Mouse (Mus musculus) layer of hippocampus, adult 8-10 months (tissue): ENCODE measurements around the gene Pdgfc. TPM values are rescaled to one million over a fixed set of nuclear protein-coding genes. Genes with fewer than 3 reads are reported as not detected.

Source experiments
- total RNA-seq, 4 experiments: library from RNA; stranded (reverse); gene quantifications; 2 replicates each; pipeline ENCODE4 v1.2.4; 2022

The Pdgfc gene
- total RNA-seq, 4 experiments from 2014 or later: 4.8 to 6.2 (median 5.7) TPM

Other genes starting within 250 kb of the Pdgfc start
- 100 to 1,000 TPM; 547 to 714 (median 646) TPM for gene Gria2, start 233.6 kb upstream of the Pdgfc start, total RNA-seq
- 100 to 1,000 TPM; 135 to 158 (median 148) TPM for gene Glrb, start 122.8 kb upstream of the Pdgfc start, total RNA-seq